Mouse (Mus musculus) G1E (cell line): Measurements from ENCODE around the gene Grip1. TPM values are rescaled to one million over a fixed set of nuclear protein-coding genes. Genes with fewer than 3 reads are reported as not detected.
"Not testable (repeated sequence)": the region's sequence is repeated elsewhere in the genome, so short reads cannot be mapped to it uniquely, and the experiment has no call there.

ENCODE experiments used
- ATAC-seq: 2 replicates; pipeline ENCODE4 v1.8.0; 2016; ENCODE audit warnings: mild to moderate bottlenecking; ENCODE audit not compliant: insufficient number of reproducible peaks, poor library complexity, low FRiP score, severe bottlenecking; ENCODE audit errors: extremely low read depth
- DNase-seq: peaks from one replicate; pipeline ENCODE4 v3.0.0; 2012; ENCODE audit warnings: low spot score
- H3K27me3 ChIP-seq: 2 replicates; pipeline ENCODE4 v1.6.1; 2012; ENCODE audit warnings: mild to moderate bottlenecking, low read length, inconsistent platforms; ENCODE audit not compliant: insufficient read depth
- H3K36me3 ChIP-seq: replicated peaks from 2 replicates; pipeline ENCODE3; 2012; ENCODE audit warnings: mild to moderate bottlenecking, inconsistent platforms
- H3K4me1 ChIP-seq: 2 replicates; pipeline ENCODE4 v1.6.1; 2012; ENCODE audit warnings: low read depth, low read length, inconsistent platforms, mixed read lengths; ENCODE audit not compliant: insufficient read depth
- H3K4me3 ChIP-seq: 2 replicates; pipeline ENCODE4 v1.5.1; 2012; ENCODE audit warnings: low read depth, mild to moderate bottlenecking, inconsistent platforms, low read length, moderate library complexity, mixed read lengths
- H3K9me3 ChIP-seq: replicated peaks from 2 replicates; pipeline ENCODE4 v1.6.1; 2012; ENCODE audit warnings: inconsistent platforms
- CTCF ChIP-seq: IDR thresholded peaks from 2 replicates; pipeline ENCODE4 v1.5.1; 2012; ENCODE audit warnings: low read depth, low read length, inconsistent platforms, mixed read lengths
- GATA1 ChIP-seq: IDR thresholded peaks from 2 replicates; pipeline ENCODE4 v1.6.1; 2012; ENCODE audit warnings: borderline replicate concordance, low read length, inconsistent platforms, mixed read lengths
- GATA2 ChIP-seq: IDR thresholded peaks from 2 replicates; pipeline ENCODE4 v1.6.1; 2012; ENCODE audit warnings: low read depth, low read length, inconsistent platforms, borderline replicate concordance
- POLR2AphosphoS5 ChIP-seq: IDR thresholded peaks from 2 replicates; pipeline ENCODE4 v1.6.1; 2012; ENCODE audit warnings: low read depth, low read length, inconsistent platforms; ENCODE audit not compliant: insufficient replicate concordance
- TAL1 ChIP-seq: conservative IDR thresholded peaks from 2 replicates; pipeline ENCODE4 v1.6.1; 2012; ENCODE audit warnings: low read depth, low read length, inconsistent platforms, mixed read lengths
- polyA plus RNA-seq: library from polyadenylated mRNA; stranded (reverse); fragments of >175 nt; gene quantifications from 2 replicates; pipeline ENCODE4 v1.2.3, GENCODE M21; 2012
- total RNA-seq, 2 experiments: library from RNA; stranded (forward) in 1 of 2; stranded (reverse) in 1 of 2; fragments of 200-1000 nt in 1 of 2; fragments of >200 nt in 1 of 2; fragmentation: Nextera tagmentation in 1 of 2; gene quantifications; 2 replicates each; pipeline ENCODE4 v1.2.3; 2014 to 2017

Grip1 gene
- total and polyA plus RNA-seq, 3 experiments = 0.11 TPM; not detected in 2

- Histone ChIP-seq H3K27me3 (no peaks in the 10 kb centered on the region), H3K9me3 (no peaks in the 10 kb centered on the region), H3K4me3 (peak overlapping the region; percentile 85), H3K4me1 (peaks cover 15% of the 10 kb centered on the region), H3K36me3 (peaks cover 45% of the 10 kb centered on the region)
- DNase-seq = no peak
- TF ChIP-seq GATA2 (no peak), CTCF (no peak), TAL1 (no peak), GATA1 (no peak), POLR2AphosphoS5 (no peak)
- no peak for ATAC-seq
Observed at GRCm38 (mm10) chr10:120111691-120112319, 658.2 kb downstream of the Grip1 start.

- Histone ChIP-seq H3K27me3 (no peaks in the 10 kb centered on the region), H3K4me1 (peaks cover 15% of the 10 kb centered on the region), H3K4me3 (peak within 1 kb of the TSS; percentile 85), H3K36me3 (peaks cover 37% of the 10 kb centered on the region), H3K9me3 (no peaks in the 10 kb centered on the region)
- ATAC-seq = peak; percentile 94
- peak; percentile 95 for DNase-seq
- TF ChIP-seq GATA2 (no peak), CTCF (no peak), TAL1 (no peak), POLR2AphosphoS5 (no peak), GATA1 (no peak)
Observed at GRCm38 (mm10) chr10:120112507-120113396, 659.1 kb downstream of the Grip1 start, which contains the start of gene Helb. Gene Helb, minus strand, starts transcription at chr10:120112987.

GRCm38 (mm10) chr10:120113482-120113881 is 659.9 kb downstream of the Grip1 start:
- peak overlapping the region; percentile 85 for H3K4me3 ChIP-seq
- ATAC-seq = not testable (repeated sequence)

GRCm38 (mm10) chr10:120113980-120114379 is 660.4 kb downstream of the Grip1 start:
- ATAC-seq (no peak), DNase-seq (no peak)
- Histone ChIP-seq H3K36me3 (peaks cover 25% of the 10 kb centered on the region), H3K4me1 (peaks cover 15% of the 10 kb centered on the region), H3K9me3 (no peaks in the 10 kb centered on the region), H3K4me3 (no peak overlapping the region), H3K27me3 (no peaks in the 10 kb centered on the region)
- TF ChIP-seq TAL1 (no peak), POLR2AphosphoS5 (no peak), CTCF (no peak), GATA1 (no peak), GATA2 (no peak)

More at GRCm38 (mm10) chr10:120113482-120113881, 659.9 kb downstream of the Grip1 start:
- H3K9me3 ChIP-seq, H3K27me3 ChIP-seq, DNase-seq: not testable (repeated sequence)
- Histone ChIP-seq H3K4me1 (peaks cover 15% of the 10 kb centered on the region), H3K36me3 (peaks cover 30% of the 10 kb centered on the region)

- DNase-seq = no peak
- ATAC-seq = no peak
- Histone ChIP-seq H3K4me3 (no peak overlapping the region), H3K36me3 (peaks cover 20% of the 10 kb centered on the region), H3K9me3 (no peaks in the 10 kb centered on the region), H3K4me1 (peaks cover 15% of the 10 kb centered on the region), H3K27me3 (no peaks in the 10 kb centered on the region)
- no peak for TF ChIP-seq TAL1
- no peak for TF ChIP-seq CTCF
- TF ChIP-seq POLR2AphosphoS5 = no peak
- no peak for TF ChIP-seq GATA1
Observed at GRCm38 (mm10) chr10:120114493-120114892, 660.9 kb downstream of the Grip1 start.

GRCm38 (mm10) chr10:120115249-120115648 is 661.6 kb downstream of the Grip1 start:
- H3K4me3 ChIP-seq = no peak overlapping the region
- no peak for ATAC-seq
- DNase-seq = no peak
- peaks cover 15% of the 10 kb centered on the region for H3K4me1 ChIP-seq
- no peaks in the 10 kb centered on the region for H3K9me3 ChIP-seq
- TF ChIP-seq TAL1 (no peak), GATA1 (no peak), GATA2 (no peak), CTCF (no peak), POLR2AphosphoS5 (no peak)
- peaks cover 13% of the 10 kb centered on the region for H3K36me3 ChIP-seq
- no peaks in the 10 kb centered on the region for H3K27me3 ChIP-seq
